Comparison of ENCODE assay signal across 8 mouse cellular contexts in genomic region chr10:69320667-69321518, GRCm38 (mm10). TPM values are rescaled to one million over a fixed set of nuclear protein-coding genes. Genes with fewer than 3 reads are reported as not detected.
DNase-seq lines count a peak whose midpoint lies in the region; ATAC-seq and TF ChIP-seq lines count a peak whose summit lies in the region.

No protein-coding gene starts in this region.

- H3K27ac ChIP-seq in cortical plate, adult 2 months (ENCODE audit: insufficient read depth, low read length) = no peak overlapping the region

- no peak overlapping the region for H3K4me3 ChIP-seq in cortical plate, adult 2 months (ENCODE audit: insufficient read depth, low read length)

- ATAC-seq in inflammation-experienced regulatory T-cells, adult 6 months = peak; percentile 85
- ATAC-seq in megakaryocyte progenitor cell, adult 5-6 weeks (replicated peaks; ENCODE audit: poor library complexity) = peak; percentile 98

- peak; percentile 90 for TF ChIP-seq CTCF in cortical plate, adult 2 months (IDR thresholded peaks at IDR 0.05; ENCODE audit: extremely low read depth, insufficient read depth, low read length)

- intact Hi-C loops in left cerebral cortex, postnatal 10 days (cut with DNase I) = loop anchor here (5.0 kb wide), 2 partner anchors 419 to 1439 kb away; no protein-coding TSS in a partner anchor

- peak; percentile 73 to 92 for DNase-seq in adrenal gland, adult (ENCODE audit: inconsistent age in 2 of 2, low spot score in 1 of 2)
- peak; percentile 71 to 81 for DNase-seq in gastrocnemius, adult 8-10 months (ENCODE audit: low spot score in 2 of 2)
- DNase-seq in left cerebral cortex, postnatal 10 days (ENCODE audit: extremely low spot score in 1 of 2, low spot score in 2 of 2) = peak; percentile 72 to 90
- peak; percentile 67 for DNase-seq in right cerebral cortex, postnatal 25 days
- DNase-seq in urinary bladder, postnatal 36 days (ENCODE audit: low spot score in 2 of 2) = peak; percentile 77 to 89

- TF ChIP-seq POLR2A in cortical plate, adult 2 months (IDR thresholded peaks at IDR 0.05; ENCODE audit: extremely low read depth, insufficient read depth, low read length) = no peak

- no peaks in the 10 kb centered on the region for H3K4me1 ChIP-seq in cortical plate, adult 2 months (ENCODE audit: control insufficient read depth, insufficient read depth, low read length)

RNA-seq across cellular contexts. Expression of gene Cdk1, which starts 31.8 kb away (rescaled TPM):
- polyA plus RNA-seq in cortical plate, adult 2 months (2012; rRNA removed) = 0.95 and 2.5 TPM in 2 replicates
- total RNA-seq in gastrocnemius, adult 8-10 months (2022) = not detected
- 100 to 1,000 TPM in 1 of 3 experiments, 10 to 100 TPM in 2; 10.6 to 131 (median 15.8) TPM for polyA plus RNA-seq in inflammation-experienced regulatory T-cells, adult 6 months (2017; shearing (Covaris generic))
- total RNA-seq in left cerebral cortex, postnatal 10 days (2021) = 1 to 10 TPM; 5.1 to 7.5 TPM
- 118 and 123 TPM in 2 replicates for total RNA-seq in megakaryocyte progenitor cell, adult 5-6 weeks (2015)
- 276 and 278 TPM in 2 replicates for total RNA-seq in megakaryocyte progenitor cell, adult 5-6 weeks (2017)

Comparison
In these comparisons a context has a peak if more than half of its experiments do, and no peak if none do; other contexts are left out.
1. RNA of gene Cdk1, which starts 31.8 kb away (total RNA-seq): 118 to 278 TPM in megakaryocyte progenitor cell, adult 5-6 weeks; 5.1 to 7.5 TPM in left cerebral cortex, postnatal 10 days and not detected in gastrocnemius, adult 8-10 months; every median in the first group is over 10 times any median in the second.
2. Peak in every context shown above with its lines, with median percentiles within 50 percentile points of each other: DNase-seq.